Mouse (Mus musculus): ENCODE data around the gene Ireb2. TPM values are rescaled to one million over a fixed set of nuclear protein-coding genes. Genes with fewer than 3 reads are reported as not detected.
"Not testable (repeated sequence)": the region's sequence is repeated elsewhere in the genome, so short reads cannot be mapped to it uniquely, and the experiment has no call there.

The Ireb2 gene
- polyA plus RNA-seq, 1 experiment from 2014 or later = 41.6 TPM

DNA sequence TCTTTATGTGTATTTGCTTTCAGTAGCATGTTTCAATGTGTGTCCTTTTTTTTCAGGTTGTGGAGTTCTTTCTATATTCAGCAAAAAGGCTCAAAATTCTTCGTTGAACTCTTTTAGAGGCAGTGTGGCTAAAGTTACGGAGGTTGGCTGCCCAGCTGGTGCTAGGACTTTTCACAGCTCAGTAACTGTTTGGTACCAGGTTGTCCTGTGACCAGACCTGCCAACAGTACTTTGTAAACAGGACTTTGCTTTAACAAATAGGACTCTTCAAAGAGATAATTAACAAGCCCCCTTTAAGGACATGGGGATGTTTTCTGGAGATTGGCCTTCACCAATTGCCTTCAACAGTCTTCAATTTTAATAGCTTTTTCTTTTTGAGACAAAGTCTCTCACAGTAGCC lies 54.6 kb downstream of the Ireb2 start:
- Histone ChIP-seq H3K4me3 (peak overlapping the region; percentile 78), H3K4me1 (replicated peaks) (peaks cover 13% of the 10 kb centered on the region), H3K9me3 (peaks cover 5% of the 10 kb centered on the region; the same call in 1 of the 2 replicates), H3K27me3 (ENCODE audit: insufficient read depth, poor library complexity, severe bottlenecking) (no peaks in the 10 kb centered on the region), H3K27ac (no peak overlapping the region), H3K36me3 (peaks cover 10% of the 10 kb centered on the region)
- 80% methylated on average over 2 of the region's 2 CpGs for WGBS
- no peak for DNase-seq (ENCODE audit: low spot score)

DNA sequence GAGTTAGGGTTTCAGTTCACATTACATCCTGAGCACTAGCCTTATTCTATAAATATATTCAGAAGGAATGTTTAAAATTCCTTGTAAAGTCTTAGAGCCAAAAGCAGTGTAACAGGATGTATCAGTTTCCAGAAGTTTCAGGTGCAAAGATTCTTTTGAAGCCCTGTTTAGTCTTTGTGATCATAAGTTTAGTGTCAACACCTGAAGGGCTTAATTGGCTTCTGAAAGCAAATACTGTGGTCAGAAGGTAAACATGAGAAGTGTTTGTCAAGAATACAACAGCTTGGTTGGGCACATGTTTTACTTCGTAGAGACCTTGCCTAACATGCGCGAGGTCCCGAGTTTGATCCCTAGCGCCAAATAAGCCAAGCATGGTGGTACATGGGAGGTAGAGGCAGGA lies 55.2 kb downstream of the Ireb2 start:
- 95% methylated on average over 5 of the region's 5 CpGs for WGBS
- no peak overlapping the region for H3K27ac ChIP-seq
- H3K4me1 ChIP-seq (replicated peaks) = peaks cover 13% of the 10 kb centered on the region
- no peak for DNase-seq (ENCODE audit: low spot score)
- no peak overlapping the region for H3K4me3 ChIP-seq
- H3K9me3 ChIP-seq = peaks cover 5% of the 10 kb centered on the region; the same call in 1 of the 2 replicates
- H3K36me3 ChIP-seq = peaks cover 10% of the 10 kb centered on the region
- no peaks in the 10 kb centered on the region for H3K27me3 ChIP-seq (ENCODE audit: insufficient read depth, poor library complexity, severe bottlenecking)

DNA sequence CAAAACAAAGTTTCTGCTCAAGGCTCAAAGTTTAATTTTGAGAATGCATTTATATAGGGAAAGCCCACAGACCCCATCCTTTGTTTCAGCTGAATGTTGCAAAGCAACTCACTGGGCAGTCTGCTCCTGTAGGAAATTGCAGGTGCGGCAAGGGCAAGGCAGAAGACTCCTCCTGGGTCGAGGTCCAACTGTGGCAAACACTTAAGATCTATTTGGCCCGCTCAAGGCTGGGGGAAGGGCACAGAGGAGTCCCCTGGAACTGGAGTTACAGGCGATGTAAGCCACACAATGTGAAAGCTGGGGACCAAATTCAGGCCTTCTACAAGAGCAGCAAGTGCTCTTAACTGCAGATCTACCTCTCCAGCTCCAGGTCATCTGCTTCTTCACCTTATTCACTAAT lies 56.4 kb downstream of the Ireb2 start:
- Histone ChIP-seq H3K9me3 (peaks cover 5% of the 10 kb centered on the region; the same call in 1 of the 2 replicates), H3K4me3 (no peak overlapping the region), H3K4me1 (replicated peaks) (peaks cover 13% of the 10 kb centered on the region), H3K36me3 (peaks cover 10% of the 10 kb centered on the region), H3K27me3 (ENCODE audit: insufficient read depth, poor library complexity, severe bottlenecking) (no peaks in the 10 kb centered on the region), H3K27ac (no peak overlapping the region)
- WGBS = 60% methylated on average over 4 of the region's 4 CpGs
- DNase-seq (ENCODE audit: low spot score) = no peak

DNA sequence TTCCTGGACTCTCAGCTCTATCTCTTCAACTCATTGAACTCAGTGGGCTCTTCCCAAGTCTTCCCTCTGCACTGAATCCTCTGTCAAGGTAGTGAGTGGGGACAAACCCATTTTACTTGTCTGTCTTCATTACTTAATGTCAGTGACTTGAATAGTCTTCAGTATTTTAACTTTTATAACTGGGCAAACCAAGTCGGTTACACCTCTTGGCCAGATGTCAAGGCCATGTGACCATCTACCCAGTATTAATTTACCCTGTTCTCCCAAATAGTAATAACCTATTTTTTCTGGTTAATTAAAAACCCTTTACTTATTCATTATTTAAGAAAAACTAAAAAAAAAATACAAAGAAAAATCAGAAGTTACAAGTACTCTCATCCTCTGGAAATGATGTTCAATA lies 67.2 kb downstream of the Ireb2 start:
- 89% methylated on average over 1 of the region's 1 CpGs for WGBS
- Histone ChIP-seq H3K27ac (no peak overlapping the region), H3K9me3 (no peaks in the 10 kb centered on the region), H3K36me3 (no peaks in the 10 kb centered on the region), H3K4me1 (replicated peaks) (no peaks in the 10 kb centered on the region), H3K4me3 (no peak overlapping the region), H3K27me3 (ENCODE audit: insufficient read depth, poor library complexity, severe bottlenecking) (no peaks in the 10 kb centered on the region)
- DNase-seq (ENCODE audit: low spot score) = no peak

DNA sequence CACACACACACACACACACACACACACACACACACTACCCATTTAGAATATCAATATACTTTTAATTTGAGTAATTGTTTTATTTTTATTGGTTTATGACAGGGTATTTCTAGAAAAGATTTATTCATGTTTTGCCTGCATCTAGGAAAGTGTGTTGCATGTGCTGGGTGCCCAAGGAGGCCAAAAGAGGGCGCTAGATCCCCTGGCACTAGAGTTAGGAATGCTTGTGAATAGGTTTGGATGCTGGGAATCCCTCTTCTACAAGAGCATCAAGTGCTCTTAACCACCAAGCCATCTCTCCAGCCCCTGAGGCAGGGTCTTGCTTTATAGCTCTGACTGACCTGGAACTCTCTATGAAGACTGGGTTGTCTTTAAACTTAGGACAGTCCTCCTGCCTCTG lies 68.2 kb downstream of the Ireb2 start:
- DNase-seq (ENCODE audit: low spot score) = no peak
- WGBS = 5% methylated on average over 1 of the region's 1 CpGs
- no peak overlapping the region for H3K4me3 ChIP-seq
- H3K27ac ChIP-seq = no peak overlapping the region
- H3K9me3 ChIP-seq = no peaks in the 10 kb centered on the region
- no peaks in the 10 kb centered on the region for H3K27me3 ChIP-seq (ENCODE audit: insufficient read depth, poor library complexity, severe bottlenecking)
- no peaks in the 10 kb centered on the region for H3K36me3 ChIP-seq
- H3K4me1 ChIP-seq (replicated peaks) = no peaks in the 10 kb centered on the region

DNA sequence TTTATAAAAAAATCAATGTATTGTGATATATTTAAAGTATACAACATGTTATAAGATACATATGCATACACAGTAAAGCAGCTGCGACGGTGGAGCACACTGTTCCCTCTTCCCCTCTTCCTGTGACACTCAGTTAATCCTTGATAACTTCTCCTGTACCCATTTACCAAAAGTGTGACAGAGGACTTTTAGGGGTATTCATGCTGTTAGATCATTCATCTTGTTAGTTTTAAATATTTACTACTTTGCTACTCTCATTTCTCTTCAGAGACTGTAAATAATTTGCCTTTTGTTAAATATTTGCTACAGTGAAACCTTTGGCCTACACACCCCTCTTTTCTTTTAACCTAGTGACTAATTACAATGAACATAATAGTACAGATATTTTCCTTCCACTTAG lies 68.8 kb downstream of the Ireb2 start:
- 63% methylated on average over 2 of the region's 2 CpGs for WGBS
- Histone ChIP-seq H3K4me1 (replicated peaks) (no peaks in the 10 kb centered on the region), H3K27me3 (ENCODE audit: insufficient read depth, poor library complexity, severe bottlenecking) (no peaks in the 10 kb centered on the region), H3K4me3 (no peak overlapping the region), H3K9me3 (no peaks in the 10 kb centered on the region), H3K27ac (no peak overlapping the region), H3K36me3 (no peaks in the 10 kb centered on the region)
- DNase-seq (ENCODE audit: low spot score) = no peak

DNA sequence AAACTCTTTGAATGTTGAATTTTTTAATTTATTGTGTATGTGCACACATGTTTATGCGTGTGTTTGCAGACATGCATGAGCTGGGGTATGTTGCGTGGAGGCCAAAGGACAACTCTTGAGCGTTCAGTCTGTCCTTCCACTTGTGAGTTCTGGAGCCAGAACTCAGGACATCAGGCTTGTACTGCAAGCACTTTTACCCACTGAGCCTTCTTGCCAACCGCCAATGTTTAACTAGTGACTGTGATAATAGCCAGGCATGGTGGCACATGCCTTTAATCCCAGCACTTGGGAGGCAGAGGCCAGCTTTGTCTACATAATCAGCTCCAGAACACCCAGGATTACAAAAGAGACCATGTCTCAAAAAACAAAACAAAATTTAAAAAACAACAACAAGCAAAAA lies 78.5 kb downstream of the Ireb2 start:
- Histone ChIP-seq H3K36me3 (0 out of 2 replicates have a peak, but pooled peaks cover 8% of the 10 kb centered on the region), H3K27ac (no peak overlapping the region), H3K27me3 (ENCODE audit: insufficient read depth, poor library complexity, severe bottlenecking) (no peaks in the 10 kb centered on the region), H3K4me1 (replicated peaks) (no peaks in the 10 kb centered on the region), H3K9me3 (no peaks in the 10 kb centered on the region), H3K4me3 (no peak overlapping the region)
- DNase-seq (ENCODE audit: low spot score) = no peak
- 94% methylated on average over 4 of the region's 4 CpGs for WGBS

DNA sequence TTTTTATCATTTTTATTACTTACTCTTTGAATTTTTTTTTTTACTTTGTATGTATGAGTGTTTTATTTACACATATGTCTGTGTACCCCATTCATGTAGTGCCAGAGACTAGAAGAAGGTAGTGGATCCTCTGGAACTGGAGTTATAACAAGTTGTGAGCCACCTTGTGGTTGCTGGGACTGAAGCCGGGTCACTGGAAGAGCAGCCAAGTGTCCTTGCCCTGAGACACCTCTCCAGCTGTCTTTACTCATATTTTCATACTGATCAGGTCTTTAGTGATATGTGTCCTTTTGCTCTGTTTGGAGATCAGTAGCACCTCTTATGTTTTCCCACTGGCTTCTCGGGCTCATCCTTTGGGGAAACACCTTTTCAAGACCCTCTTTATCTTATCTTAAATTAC lies 80.9 kb downstream of the Ireb2 start:
- no peaks in the 10 kb centered on the region for H3K4me1 ChIP-seq (replicated peaks)
- no peaks in the 10 kb centered on the region for H3K27me3 ChIP-seq (ENCODE audit: insufficient read depth, poor library complexity, severe bottlenecking)
- WGBS = 81% methylated on average over 2 of the region's 2 CpGs
- no peak for DNase-seq (ENCODE audit: low spot score)
- no peaks in the 10 kb centered on the region for H3K36me3 ChIP-seq
- H3K4me3 ChIP-seq = no peak overlapping the region
- no peaks in the 10 kb centered on the region for H3K9me3 ChIP-seq
- H3K27ac ChIP-seq = no peak overlapping the region

DNA sequence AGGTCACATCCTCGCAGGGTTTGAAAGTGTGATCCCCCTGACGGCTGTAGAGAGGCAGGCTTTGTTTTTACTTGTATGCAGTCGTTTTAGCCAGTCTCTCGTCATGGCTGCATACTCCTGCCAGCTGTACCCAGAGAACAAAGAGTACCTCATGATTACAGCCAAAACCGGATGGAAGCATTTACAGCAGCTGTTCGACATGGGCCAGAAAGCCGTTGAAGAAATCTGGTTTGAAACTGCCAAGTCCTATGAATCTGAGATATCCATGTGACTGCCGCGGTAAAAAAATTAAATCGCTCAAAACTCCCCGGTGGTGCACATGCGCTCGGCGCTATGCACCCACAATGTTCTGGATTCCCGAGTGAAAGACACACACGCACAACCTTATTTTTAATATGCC lies 82.7 kb downstream of the Ireb2 start:
- H3K4me3 ChIP-seq = no peak overlapping the region
- H3K9me3 ChIP-seq = no peaks in the 10 kb centered on the region
- H3K27ac ChIP-seq = no peak overlapping the region
- no peak for DNase-seq (ENCODE audit: low spot score)
- H3K4me1 ChIP-seq (replicated peaks) = peaks cover 2% of the 10 kb centered on the region
- WGBS = 79% methylated on average over 16 of the region's 16 CpGs
- H3K27me3 ChIP-seq (ENCODE audit: insufficient read depth, poor library complexity, severe bottlenecking) = no peaks in the 10 kb centered on the region
- no peaks in the 10 kb centered on the region for H3K36me3 ChIP-seq

DNA sequence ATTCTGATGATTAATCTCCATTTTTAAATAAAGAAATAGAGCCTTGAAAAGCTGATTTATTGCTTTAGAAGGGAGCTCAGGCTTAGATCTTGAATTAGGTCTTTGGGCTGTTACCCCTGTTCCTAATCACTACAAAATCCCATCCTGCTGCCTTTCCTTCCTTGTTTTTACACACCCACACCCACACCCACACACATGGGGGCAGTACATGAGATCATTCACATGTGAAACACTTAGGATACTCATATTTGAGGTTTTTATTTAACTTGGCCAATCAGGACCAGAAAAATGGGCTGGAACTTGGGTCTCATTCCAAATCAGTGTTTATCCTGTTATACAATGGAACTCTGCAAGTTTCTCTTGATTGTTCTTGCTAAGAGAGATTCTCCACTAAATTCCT lies 85.9 kb downstream of the Ireb2 start:
- Histone ChIP-seq H3K27me3 (ENCODE audit: insufficient read depth, poor library complexity, severe bottlenecking) (no peaks in the 10 kb centered on the region), H3K27ac (no peak overlapping the region), H3K36me3 (peaks cover 26% of the 10 kb centered on the region), H3K4me1 (replicated peaks) (peaks cover 14% of the 10 kb centered on the region), H3K4me3 (no peak overlapping the region), H3K9me3 (no peaks in the 10 kb centered on the region)
- no peak for DNase-seq (ENCODE audit: low spot score)

DNA sequence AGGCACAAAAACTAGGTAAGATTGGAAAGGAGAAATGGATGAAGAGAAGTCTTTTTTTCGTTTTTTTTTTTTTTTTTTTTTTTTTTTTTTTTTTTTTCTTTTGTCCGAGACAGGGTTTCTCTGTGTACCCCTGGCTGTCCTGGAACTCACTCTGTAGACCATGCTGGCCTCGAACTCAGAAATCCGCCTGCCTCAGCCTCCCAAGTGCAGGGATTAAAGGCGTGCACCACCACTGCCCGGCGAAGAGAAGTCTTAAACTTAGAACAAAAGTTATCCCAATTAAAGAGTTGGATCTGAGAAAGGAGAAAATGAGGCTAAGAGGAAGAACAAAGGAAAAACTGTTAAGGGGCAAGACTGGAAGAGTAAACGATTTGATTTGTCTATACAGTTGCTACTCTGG lies 86.6 kb downstream of the Ireb2 start:
- H3K4me3 ChIP-seq = peak overlapping the region; percentile 94
- not testable (repeated sequence) for H3K27me3 ChIP-seq (ENCODE audit: insufficient read depth, poor library complexity, severe bottlenecking); DNase-seq (ENCODE audit: low spot score); H3K9me3 ChIP-seq
- 61% methylated on average over 8 of the region's 8 CpGs for WGBS
- H3K36me3 ChIP-seq = peaks cover 33% of the 10 kb centered on the region
- peaks cover 14% of the 10 kb centered on the region for H3K4me1 ChIP-seq (replicated peaks)
- H3K27ac ChIP-seq = peak overlapping the region; percentile 96

DNA sequence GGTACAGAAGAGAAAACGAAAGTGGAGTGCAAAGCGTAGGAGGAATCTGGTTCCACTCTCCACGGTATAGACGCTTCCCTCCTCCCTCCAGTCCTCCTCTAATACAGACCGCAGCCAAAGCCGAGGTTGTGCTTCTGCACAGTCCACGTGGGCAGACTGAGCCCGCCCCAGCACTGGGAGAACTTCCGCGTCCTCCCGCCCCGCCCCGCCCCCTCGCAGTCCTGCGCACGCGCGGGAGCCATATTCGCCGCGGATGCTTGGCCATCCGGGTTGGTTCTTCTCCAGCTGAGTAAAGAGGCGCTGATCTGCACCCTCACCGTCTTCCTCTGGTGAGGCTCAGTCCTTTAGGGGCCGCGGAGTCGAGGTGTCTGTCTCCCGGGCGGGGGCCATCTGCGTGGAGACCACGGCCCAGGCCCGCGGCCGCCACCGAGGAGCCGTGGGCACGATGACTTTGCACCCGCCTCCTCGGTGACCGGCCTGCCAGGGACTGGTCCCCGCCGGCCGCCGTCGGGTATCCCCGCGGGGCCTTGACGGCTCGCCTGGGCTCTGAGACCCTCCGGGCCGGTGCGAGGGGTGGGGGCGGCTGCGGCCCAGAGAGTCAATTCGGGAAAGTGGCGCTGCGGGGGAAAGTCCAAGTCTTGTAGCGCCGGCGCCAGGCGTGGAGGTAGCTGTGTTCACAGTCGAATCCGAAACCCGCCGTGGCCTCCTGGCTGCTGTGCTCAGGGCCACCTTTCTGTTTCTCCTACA lies 87.2 kb downstream of the Ireb2 start, which contains the start of the genes Psma4 and AY074887:
Gene Psma4 (plus strand): TSS at position 216 of the 747 bp plus-strand sequence.
Gene AY074887 (minus strand): TSS at position 424 of the 747 bp plus-strand sequence.
- peaks cover 14% of the 10 kb centered on the region for H3K4me1 ChIP-seq (replicated peaks)
- WGBS = under 1% methylated on average over 65 of the region's 65 CpGs
- H3K27ac ChIP-seq = peak within 1 kb of the TSS; percentile 96
- H3K4me3 ChIP-seq = peak within 1 kb of the TSS; percentile 94
- peak; percentile 97 for DNase-seq (ENCODE audit: low spot score)
- no peaks in the 10 kb centered on the region for H3K9me3 ChIP-seq
- peaks cover 39% of the 10 kb centered on the region for H3K36me3 ChIP-seq
- no peaks in the 10 kb centered on the region for H3K27me3 ChIP-seq (ENCODE audit: insufficient read depth, poor library complexity, severe bottlenecking)

DNA sequence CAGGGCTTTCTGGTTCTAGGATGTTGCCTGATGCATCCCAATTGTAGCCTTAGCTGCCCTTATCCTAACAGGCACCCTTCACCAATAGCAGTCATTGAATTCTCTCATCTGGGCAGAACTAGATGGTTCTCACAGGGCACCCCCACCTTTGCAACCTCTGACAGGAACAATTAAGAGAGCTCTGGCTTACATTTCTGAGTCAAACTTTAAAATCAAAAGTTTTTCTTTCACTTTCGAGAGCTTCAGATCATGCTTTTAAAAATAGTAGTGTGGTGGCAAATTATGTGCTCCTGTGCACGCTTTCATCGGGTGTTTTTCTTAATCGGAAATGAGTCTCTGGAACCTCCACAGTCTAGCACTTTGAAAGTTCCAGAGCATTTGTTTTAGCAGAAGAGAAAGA lies 97.5 kb downstream of the Ireb2 start:
- WGBS = 94% methylated on average over 4 of the region's 4 CpGs
- H3K27me3 ChIP-seq (ENCODE audit: insufficient read depth, poor library complexity, severe bottlenecking) = no peaks in the 10 kb centered on the region
- H3K4me3 ChIP-seq = no peak overlapping the region
- peaks cover 45% of the 10 kb centered on the region for H3K36me3 ChIP-seq
- H3K4me1 ChIP-seq (replicated peaks) = no peaks in the 10 kb centered on the region
- H3K9me3 ChIP-seq = 0 out of 2 replicates have a peak, but pooled peaks cover 3% of the 10 kb centered on the region
- no peak for DNase-seq (ENCODE audit: low spot score)
- H3K27ac ChIP-seq = no peak overlapping the region
